Mouse (Mus musculus) fibroblast of lung, adult 2 months (primary cell): ENCODE data around the gene Pdlim4.
"Not testable (repeated sequence)": the region's sequence is repeated elsewhere in the genome, so short reads cannot be mapped to it uniquely, and the experiment has no call there.

Source experiments
- DNase-seq: peaks from one replicate; pipeline ENCODE4 v3.0.0-alpha.2; 2011; ENCODE audit warnings: low read depth

Pdlim4 gene

DNA sequence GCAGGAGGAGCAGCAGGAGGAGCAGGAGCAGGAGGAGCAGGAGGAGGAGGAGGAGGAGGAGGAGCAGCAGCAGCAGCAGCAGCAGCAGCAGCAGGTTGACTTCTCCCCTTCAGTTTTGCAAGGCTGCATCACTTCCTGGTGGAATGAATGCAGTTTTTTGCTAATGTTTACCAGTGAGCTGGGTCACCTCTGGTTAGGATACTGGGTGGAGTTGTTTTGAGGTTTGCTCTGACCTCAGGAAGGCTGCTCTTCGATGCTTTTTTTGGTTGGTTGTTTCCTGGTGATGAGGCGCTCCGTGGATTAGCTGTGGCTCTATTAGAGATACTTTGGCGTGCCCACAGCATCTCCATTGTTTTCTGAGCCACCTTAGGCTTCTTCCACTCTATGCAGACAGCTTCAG is 51.2 kb downstream of the Pdlim4 start:
- no peak for DNase-seq

- no peak for DNase-seq
These were observed 52.8 kb downstream of the Pdlim4 start for GRCm38 (mm10) chr11:54016051-54016450.

DNA sequence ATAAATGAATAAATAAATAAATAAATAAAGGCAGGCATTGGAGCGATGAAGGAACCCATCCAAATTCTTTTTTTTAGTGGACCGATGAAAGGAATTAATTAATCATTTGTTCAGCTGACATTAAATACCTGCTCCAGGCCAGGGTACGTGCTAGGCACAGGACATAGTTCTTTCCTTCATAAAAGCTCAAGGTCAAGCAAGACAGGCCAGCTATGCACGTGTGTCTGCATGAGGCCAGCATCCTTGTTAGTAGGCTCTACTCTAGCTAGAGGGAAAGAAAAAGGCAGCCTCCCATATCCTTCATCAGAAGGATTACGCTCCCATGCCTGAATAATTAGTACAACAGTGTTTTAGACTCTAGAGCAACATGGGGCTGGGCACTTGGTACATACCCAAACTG is 55.9 kb downstream of the Pdlim4 start:
- no peak for DNase-seq

DNA sequence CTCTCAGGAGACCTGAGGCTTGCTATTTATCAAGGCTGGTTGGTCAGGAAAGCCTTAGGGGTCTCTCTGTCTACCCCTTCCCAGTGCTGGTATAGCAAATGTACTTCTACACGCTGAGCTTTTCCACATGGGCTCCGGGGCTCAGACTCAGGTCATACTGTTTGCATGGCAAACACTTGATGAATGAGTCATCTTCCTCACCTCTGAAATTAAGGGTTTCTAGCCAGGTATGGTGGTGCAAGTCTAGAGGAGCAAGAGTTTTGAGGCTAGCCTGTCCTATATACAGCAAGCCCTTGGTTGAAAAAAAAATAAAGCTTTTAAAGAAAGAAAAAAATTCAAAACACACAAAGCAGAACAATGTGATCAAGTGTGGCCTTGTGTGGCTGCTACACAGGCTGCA is 57.6 kb downstream of the Pdlim4 start:
- no peak for DNase-seq

DNA sequence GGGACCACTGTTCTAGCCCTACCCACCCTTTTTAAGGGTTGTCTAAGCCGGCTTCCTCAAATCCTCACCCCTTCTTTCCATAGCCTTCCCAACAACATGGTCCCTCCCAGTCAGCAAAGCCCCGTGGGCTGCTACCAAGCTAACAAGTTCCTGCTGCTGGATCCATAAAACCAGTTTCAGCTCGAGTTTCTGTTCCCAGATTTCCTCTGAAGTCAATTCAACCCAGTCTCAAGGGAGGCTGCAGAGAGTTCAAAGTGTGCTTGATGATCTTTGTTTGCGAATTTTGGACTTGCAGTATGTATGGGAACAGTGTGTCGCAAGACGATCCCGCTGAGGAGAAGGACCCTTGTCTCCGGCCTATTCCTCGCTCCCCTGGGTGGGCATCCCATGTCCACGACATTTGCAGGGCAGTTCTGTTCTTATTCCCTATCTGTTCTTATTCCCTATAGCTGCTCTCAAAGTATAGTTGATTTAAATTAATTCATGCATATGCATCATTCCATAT is 60.3 kb downstream of the Pdlim4 start:
- no peak for DNase-seq

DNA sequence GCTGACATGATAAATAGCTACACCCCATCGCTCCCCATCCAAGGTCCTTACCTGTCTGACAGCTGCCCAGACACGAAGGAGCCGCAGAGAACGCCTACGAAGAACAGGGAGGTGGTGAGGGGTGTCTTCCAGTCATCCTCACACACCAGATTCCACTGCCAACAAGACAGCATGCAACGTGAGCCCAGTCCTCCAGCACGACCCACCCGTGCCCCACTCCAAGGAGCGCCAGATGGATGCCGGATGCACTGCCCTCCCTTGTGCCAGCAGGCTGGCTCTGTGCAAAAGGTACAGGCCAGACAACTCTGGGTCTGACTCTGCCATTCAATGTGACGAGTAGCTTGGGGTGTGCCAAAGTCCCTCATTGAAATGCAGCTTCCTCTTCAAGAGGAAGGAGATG is 61.1 kb downstream of the Pdlim4 start:
- no peak for DNase-seq

GRCm38 (mm10) chr11:54006901-54007300 is 61.9 kb downstream of the Pdlim4 start:
- no peak for DNase-seq

DNA sequence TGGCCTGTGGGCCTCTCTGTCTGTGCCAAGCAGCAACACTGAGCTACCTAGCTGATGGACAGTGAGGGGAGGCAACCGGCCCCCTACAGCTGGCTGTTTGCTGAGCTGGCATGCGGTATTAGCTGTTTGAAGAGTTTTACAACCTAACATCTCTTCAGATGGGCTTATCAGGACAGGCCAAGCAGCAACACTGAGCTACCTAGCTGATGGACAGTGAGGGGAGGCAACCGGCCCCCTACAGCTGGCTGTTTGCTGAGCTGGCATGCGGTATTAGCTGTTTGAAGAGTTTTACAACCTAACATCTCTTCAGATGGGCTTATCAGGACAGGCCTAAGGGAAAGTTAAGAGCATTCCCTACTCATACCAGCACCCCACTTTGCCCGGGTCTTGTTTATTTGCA is 62.5 kb downstream of the Pdlim4 start:
- not testable (repeated sequence) for DNase-seq
